Mouse (Mus musculus): ENCODE data around the gene Cavin4.

DNA sequence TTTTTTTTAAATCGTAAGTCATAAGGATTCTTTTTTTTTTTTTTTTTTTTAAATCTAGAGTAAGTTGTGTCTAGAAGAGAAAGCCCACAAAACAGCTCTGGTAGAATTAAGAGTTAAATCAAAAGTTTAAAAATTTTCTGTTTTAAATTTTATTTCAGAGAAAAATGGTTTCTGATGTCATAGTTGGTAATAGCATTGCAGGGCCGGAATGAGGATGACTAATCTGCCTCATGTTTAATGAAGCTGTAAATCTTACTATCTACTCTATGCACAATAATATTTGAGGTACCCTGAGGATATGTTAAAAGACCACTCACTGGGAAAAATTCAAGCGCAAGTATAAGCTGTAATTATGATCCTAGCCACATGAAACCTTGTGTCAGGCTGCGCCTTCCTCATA, 47.8 kb upstream of the Cavin4 start:
- TF ChIP-seq GATA1 (IDR thresholded peaks at IDR 0.05; ENCODE audit: borderline replicate concordance, low read length) (no peak), CTCF (IDR thresholded peaks at IDR 0.05; ENCODE audit: low read depth, low read length) (no peak)

Data from G1E (cell line).